Comparison of ENCODE assay signal across 7 mouse cellular contexts in genomic region chr13:92611917-92612316, GRCm38 (mm10). TPM values are rescaled to one million over a fixed set of nuclear protein-coding genes. Genes with fewer than 3 reads are reported as not detected.
DNase-seq lines count a peak whose midpoint lies in the region; ATAC-seq and TF ChIP-seq lines count a peak whose summit lies in the region.

No protein-coding gene starts in this region.

- no peaks in the 10 kb centered on the region for H3K27me3 ChIP-seq in lung, embryonic 15.5 days
- H3K27me3 ChIP-seq in embryonic facial prominence, embryonic 15.5 days: no peaks in the 10 kb centered on the region
- no peaks in the 10 kb centered on the region for H3K27me3 ChIP-seq in myocyte (ENCODE audit: control insufficient read depth, insufficient read depth, insufficient read length)

- H3K36me3 ChIP-seq in lung, embryonic 15.5 days: no peaks in the 10 kb centered on the region
- no peaks in the 10 kb centered on the region for H3K36me3 ChIP-seq in embryonic facial prominence, embryonic 15.5 days
- no peaks in the 10 kb centered on the region for H3K36me3 ChIP-seq in myocyte (ENCODE audit: control insufficient read depth, insufficient read depth)

- no peak for TF ChIP-seq POLR2A in myocyte (IDR thresholded peaks at IDR 0.05; ENCODE audit: insufficient read length, low read depth)

- H3K9ac ChIP-seq in lung, embryonic 15.5 days: peak overlapping the region; percentile 79
- peak overlapping the region; percentile 72; the same call in 1 of the 2 replicates for H3K9ac ChIP-seq in embryonic facial prominence, embryonic 15.5 days

- no peaks in the 10 kb centered on the region for H3K79me2 ChIP-seq in myocyte (ENCODE audit: control insufficient read depth, insufficient read depth)

- WGBS in lung, embryonic 15.5 days: 8% methylated on average over 7 of the region's 7 CpGs
- 10% methylated on average over 7 of the region's 7 CpGs for WGBS in embryonic facial prominence, embryonic 15.5 days

- H3K4me3 ChIP-seq in lung, embryonic 15.5 days: peak overlapping the region; percentile 74
- peak overlapping the region; percentile 90 for H3K4me3 ChIP-seq in embryonic facial prominence, embryonic 15.5 days (replicated peaks)
- peak overlapping the region; percentile 69 for H3K4me3 ChIP-seq in myocyte

- no peak for ATAC-seq in lung, embryonic 15.5 days (ENCODE audit: borderline replicate concordance, extremely low read depth, low FRiP score, low TSS enrichment)
- ATAC-seq in embryonic facial prominence, embryonic 15.5 days (ENCODE audit: insufficient number of reproducible peaks, low FRiP score, low TSS enrichment, low read depth): no peak

- no peaks in the 10 kb centered on the region for H3K9me3 ChIP-seq in lung, embryonic 15.5 days
- no peaks in the 10 kb centered on the region for H3K9me3 ChIP-seq in embryonic facial prominence, embryonic 15.5 days (replicated peaks)

- H3ac ChIP-seq in myocyte (ENCODE audit: control insufficient read depth, insufficient read length): peak overlapping the region; percentile 60

- DNase-seq in lung, postnatal 14 days: no peak
- DNase-seq in induced T-regulatory cell, adult 2 months (ENCODE audit: low read depth): peak; percentile 32
- no peak for DNase-seq in frontal cortex, postnatal 36 days (ENCODE audit: low spot score in 2 of 2)
- DNase-seq in urinary bladder, postnatal 36 days (ENCODE audit: low spot score in 2 of 2): no peak

- H3K4me1 ChIP-seq in lung, embryonic 15.5 days: peaks cover 26% of the 10 kb centered on the region
- H3K4me1 ChIP-seq in embryonic facial prominence, embryonic 15.5 days: peaks cover 27% of the 10 kb centered on the region

- H3K4me2 ChIP-seq in lung, embryonic 15.5 days: peak overlapping the region; percentile 80
- H3K4me2 ChIP-seq in embryonic facial prominence, embryonic 15.5 days (replicated peaks): peak overlapping the region; percentile 88
- H3K4me2 ChIP-seq in myocyte (ENCODE audit: low read depth): peak overlapping the region; percentile 84

- H3K27ac ChIP-seq in lung, embryonic 15.5 days: no peak overlapping the region
- no peak overlapping the region for H3K27ac ChIP-seq in embryonic facial prominence, embryonic 15.5 days (replicated peaks)

TF ChIP-seq in myocyte, 11 proteins besides CTCF, POLR2A, EP300 and RAD21:
- no peak for TF ChIP-seq CEBPB (IDR thresholded peaks at IDR 0.05; ENCODE audit: insufficient read depth, poor library complexity, severe bottlenecking)
- no peak for TF ChIP-seq USF1 (IDR thresholded peaks at IDR 0.05; ENCODE audit: low read depth)
- TF ChIP-seq POLR2AphosphoS2 (IDR thresholded peaks at IDR 0.05; ENCODE audit: insufficient read length, low read depth): no peak
- TF ChIP-seq MYOD1 (IDR thresholded peaks at IDR 0.05; ENCODE audit: control insufficient read depth in 1 of 3, insufficient read length in 2 of 3, low read depth in 2 of 3): no peak
- TF ChIP-seq TCF3 (IDR thresholded peaks at IDR 0.05; ENCODE audit: insufficient read length, low read depth): no peak
- no peak for TF ChIP-seq TCF12 (IDR thresholded peaks at IDR 0.05; ENCODE audit: insufficient read depth, poor library complexity, severe bottlenecking)
- TF ChIP-seq MAX (IDR thresholded peaks at IDR 0.05; ENCODE audit: low read depth): no peak
- no peak for TF ChIP-seq REST (IDR thresholded peaks at IDR 0.05; ENCODE audit: insufficient read depth, insufficient read length)
- no peak for TF ChIP-seq E2F4 (IDR thresholded peaks at IDR 0.05; ENCODE audit: insufficient read depth)
- no peak for TF ChIP-seq MYOG (IDR thresholded peaks at IDR 0.05; ENCODE audit: control insufficient read depth in 1 of 3, insufficient read depth in 1 of 3, insufficient read length in 2 of 3, low read depth in 2 of 3)
- TF ChIP-seq SRF (IDR thresholded peaks at IDR 0.05; ENCODE audit: control insufficient read depth, insufficient read length, low read depth): no peak

RNA-seq across cellular contexts. Expression of gene Serinc5, which starts 1.0 kb away (rescaled TPM):
- polyA plus RNA-seq in lung, embryonic 15.5 days (2015; fragmentation: Nextera tagmentation; extraction: Ambion mirVana): 23.4 and 26.0 TPM in 2 replicates
- 18.8 and 20.0 TPM in 2 replicates for polyA plus RNA-seq in embryonic facial prominence, embryonic 15.5 days (2015; fragmentation: Nextera tagmentation; extraction: Ambion mirVana)
- 5.4 TPM for polyA plus RNA-seq in myocyte (2012; fragmentation: generic; extraction: Trizol)

RNA-seq across cellular contexts. Expression of gene Spz1, which starts 35.9 kb away (rescaled TPM):
- polyA plus RNA-seq in lung, embryonic 15.5 days (2015; fragmentation: Nextera tagmentation; extraction: Ambion mirVana): not detected in 2 replicates
- not detected in 2 replicates for polyA plus RNA-seq in embryonic facial prominence, embryonic 15.5 days (2015; fragmentation: Nextera tagmentation; extraction: Ambion mirVana)
- not detected for polyA plus RNA-seq in myocyte (2012; fragmentation: generic; extraction: Trizol)
